Mouse (Mus musculus) fibroblast of lung, adult 2 months (primary cell): ENCODE results near the gene Rbm20.

Experiments used
- DNase-seq: peaks from one replicate; pipeline ENCODE4 v3.0.0-alpha.2; 2011; ENCODE audit warnings: low read depth

The Rbm20 gene

GRCm38 (mm10) chr19:53717364-53717763 is 40.3 kb downstream of the Rbm20 start:
- no peak for DNase-seq

- DNase-seq: no peak
These were observed 45.1 kb downstream of the Rbm20 start for GRCm38 (mm10) chr19:53722186-53722585.

DNA sequence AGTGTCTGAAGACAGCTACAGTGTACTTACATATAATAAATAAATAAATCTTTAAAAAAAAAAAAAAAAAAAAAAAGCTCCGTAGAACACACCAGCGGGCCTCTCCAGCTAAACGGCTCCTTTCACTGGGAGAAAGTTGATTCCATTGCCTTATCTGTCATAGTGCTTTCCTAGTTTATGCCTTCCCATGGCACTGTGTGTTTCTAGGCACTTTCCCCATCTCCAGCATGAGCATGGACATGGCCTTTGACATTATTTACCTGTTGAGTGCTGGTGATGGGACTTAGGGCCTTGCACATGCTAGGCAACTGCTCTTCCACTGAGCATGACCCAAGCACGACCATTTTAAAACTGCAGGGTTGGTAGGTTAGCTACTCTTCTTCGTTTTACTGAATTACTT is 46.9 kb downstream of the Rbm20 start:
- DNase-seq: no peak

DNA sequence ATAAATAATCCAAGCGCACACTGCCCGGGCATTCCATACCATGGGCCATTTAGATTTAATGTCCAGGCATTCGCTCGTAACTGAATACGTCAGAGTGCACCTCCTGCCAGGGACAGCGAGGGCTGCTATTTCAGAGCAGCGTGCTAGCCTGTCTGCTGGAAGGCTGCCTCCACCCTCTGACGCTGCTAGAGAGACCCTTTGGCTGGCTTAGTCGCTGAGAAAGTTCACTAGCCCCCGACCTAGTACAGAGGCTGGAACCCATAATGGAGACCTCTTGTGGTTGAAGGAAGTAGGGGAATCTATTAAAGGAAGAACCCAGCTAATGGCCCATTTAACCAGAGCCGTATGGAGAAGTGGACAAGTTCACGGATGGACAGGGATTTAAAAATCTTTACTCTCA is 49.2 kb downstream of the Rbm20 start:
- no peak for DNase-seq

- no peak for DNase-seq
These were observed 49.6 kb downstream of the Rbm20 start for GRCm38 (mm10) chr19:53726755-53727154.

GRCm38 (mm10) chr19:53727277-53727676 is 50.2 kb downstream of the Rbm20 start:
- no peak for DNase-seq

DNA sequence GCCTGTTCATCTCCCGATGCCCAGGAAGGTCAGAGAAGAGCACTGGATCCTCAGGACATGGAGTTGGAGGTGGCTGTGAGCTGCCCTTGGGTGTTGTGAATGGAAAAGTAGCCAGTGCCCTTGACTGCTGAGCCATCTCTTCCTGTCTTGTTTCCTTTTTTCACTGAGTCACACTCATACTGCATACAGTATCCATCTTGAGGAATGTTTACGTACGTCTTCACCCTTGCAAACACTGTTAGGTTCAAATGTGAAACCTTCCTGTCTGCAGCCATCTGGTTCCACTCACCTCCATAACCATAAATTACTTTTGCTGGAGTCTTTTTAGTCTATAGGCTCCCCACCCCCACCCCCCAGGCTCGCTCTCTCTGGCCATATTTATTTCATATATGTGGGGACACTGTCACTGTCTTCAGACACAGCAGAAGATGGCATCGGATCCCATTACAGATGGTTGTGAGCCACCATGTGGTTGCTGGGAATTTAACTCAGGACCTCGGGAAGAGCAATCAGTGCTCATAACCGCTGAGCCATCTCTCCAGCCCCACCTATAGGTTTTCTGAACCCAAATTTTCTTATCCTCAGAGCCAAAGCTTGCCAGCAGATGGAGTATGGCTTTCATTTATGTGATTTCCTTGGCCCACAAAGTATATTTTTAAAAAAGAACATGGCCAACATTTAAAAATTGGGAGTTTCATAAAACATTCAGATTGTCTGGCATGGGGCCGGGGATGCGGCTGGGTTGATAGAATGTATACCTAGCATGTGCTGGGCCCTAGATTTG is 51.0 kb downstream of the Rbm20 start:
- DNase-seq: no peak

DNA sequence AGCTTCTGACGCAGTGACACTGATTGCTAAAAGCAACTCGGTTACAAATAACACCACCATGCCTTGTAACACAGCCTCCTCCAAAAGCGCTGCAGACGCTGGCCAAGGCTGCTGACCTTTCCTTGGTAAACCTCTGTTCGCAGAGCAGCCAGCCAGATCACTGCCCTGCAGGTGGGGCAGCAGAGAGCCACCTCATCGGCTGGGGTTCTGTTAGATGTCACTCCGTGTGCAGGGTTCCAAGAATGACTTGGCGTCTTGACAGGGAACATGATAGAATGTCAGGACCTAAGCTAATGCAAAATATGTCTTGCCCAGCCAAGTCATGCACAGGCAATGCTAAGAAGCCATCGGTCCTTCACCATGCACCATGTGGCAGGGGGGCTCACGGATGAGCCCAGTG is 52.8 kb downstream of the Rbm20 start:
- no peak for DNase-seq

- peak; percentile 94 for DNase-seq
These were observed 54.7 kb downstream of the Rbm20 start for GRCm38 (mm10) chr19:53731761-53732201.

- DNase-seq: no peak
These were observed 57.7 kb downstream of the Rbm20 start for GRCm38 (mm10) chr19:53734845-53735244.

GRCm38 (mm10) chr19:53738701-53739131 is 61.6 kb downstream of the Rbm20 start:
- no peak for DNase-seq

DNA sequence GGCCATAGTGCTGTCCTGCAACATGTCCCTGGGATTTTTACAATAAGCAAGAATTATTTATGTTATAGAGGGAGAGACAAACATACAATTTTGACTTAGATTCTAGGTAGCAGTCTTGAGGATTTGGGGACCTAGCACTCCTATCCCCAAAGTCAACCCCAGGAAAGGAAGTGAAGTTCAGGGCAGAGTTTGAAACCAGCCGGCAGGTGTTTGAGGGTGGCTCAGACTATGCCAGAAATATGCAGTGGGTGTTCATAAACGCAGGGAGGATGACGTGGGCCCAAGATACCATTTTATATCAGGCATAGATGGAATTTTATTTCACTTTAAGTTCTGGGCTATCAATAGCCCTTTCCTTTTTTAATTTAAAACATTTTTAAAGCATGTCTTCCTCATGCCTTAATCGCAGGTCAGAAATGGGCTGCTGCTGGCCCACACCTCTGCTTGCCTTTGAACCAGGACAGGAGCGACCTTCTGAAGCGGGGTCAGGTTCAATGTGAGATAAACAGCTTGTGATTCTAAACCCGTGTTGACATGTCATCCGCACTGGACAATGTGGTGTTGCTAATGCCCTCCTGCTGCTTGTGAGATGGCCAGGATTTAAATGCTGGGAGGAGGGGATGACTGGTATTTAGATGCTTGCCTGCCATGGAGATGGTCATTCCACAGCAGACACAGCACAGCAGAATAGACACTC is 62.6 kb downstream of the Rbm20 start:
- DNase-seq: no peak

DNA sequence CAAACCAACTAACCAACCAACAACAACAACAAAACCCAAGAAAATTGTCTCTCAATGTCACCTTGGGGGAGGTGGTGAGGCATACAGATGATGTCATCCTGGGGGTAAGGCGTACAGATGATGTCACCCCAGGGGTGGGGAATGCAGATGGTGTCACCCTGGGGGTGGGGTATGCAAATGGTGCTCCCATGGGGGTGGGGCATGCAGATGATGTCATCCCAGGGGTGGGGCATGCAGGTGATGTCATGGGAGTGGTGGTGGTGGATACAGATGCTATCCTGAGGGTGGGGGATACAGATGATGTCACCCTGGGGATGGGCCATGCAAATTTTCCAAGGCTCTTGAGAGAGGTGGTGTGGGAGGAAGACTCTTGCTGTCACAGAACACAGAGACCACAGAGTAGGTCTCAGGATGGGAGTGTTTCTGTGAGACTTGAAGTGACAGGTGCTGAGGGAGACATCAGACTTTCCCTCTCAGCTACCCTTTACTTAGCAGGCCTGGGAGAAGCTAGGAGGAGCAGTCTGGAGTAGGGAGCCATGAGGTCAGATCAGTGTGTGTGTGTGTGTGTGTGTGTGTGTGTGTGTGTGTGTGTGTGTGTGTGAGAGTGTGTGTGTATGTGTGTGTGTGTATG is 63.8 kb downstream of the Rbm20 start:
- no peak for DNase-seq

DNA sequence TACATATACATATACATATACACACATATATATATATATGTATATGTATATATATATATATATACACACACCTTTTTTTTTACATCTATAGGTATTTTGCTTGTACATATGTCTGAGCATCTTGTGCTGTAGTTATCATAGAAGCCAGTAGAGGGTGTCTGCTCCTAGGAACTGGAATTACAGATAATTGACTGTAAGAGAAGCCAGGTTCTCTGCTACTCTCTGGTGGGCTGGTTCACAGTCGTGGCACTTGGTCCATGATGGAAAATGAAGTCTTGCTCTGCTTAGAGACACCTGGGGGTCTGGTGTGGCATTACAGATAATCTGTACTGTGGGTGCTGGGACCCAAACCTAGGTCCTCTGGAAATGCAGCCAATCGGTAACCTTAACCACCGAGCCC is 64.8 kb downstream of the Rbm20 start:
- no peak for DNase-seq

GRCm38 (mm10) chr19:53745354-53745753 is 68.2 kb downstream of the Rbm20 start:
- no peak for DNase-seq

- no peak for DNase-seq
These were observed 69.0 kb downstream of the Rbm20 start for GRCm38 (mm10) chr19:53746116-53746515.

DNA sequence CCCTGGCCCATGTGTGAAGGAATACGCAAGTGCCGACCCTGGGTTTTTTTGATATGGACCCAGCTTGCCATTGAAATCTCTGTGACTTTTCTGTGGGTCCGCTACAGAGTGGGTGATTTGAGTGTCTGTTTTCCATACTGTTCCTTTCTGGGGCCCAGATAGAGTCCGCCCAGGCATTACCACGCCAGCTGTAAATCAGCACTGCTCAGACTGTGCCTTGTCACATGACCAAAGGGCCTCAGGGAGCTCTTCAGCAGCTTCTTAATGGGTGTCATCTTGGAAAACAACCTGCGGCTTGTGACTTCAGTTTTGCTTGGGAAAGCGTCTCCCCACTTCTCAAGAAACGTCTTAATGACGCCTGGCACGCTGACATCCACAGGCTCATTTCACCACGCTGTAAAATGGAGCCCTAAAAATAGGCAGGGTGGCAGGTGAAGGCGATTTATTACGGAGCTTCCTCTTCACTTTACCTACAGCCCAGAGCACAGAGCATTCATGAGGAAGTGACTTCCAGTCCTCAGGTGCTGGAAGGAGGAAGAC is 71.2 kb downstream of the Rbm20 start:
- DNase-seq: no peak

DNA sequence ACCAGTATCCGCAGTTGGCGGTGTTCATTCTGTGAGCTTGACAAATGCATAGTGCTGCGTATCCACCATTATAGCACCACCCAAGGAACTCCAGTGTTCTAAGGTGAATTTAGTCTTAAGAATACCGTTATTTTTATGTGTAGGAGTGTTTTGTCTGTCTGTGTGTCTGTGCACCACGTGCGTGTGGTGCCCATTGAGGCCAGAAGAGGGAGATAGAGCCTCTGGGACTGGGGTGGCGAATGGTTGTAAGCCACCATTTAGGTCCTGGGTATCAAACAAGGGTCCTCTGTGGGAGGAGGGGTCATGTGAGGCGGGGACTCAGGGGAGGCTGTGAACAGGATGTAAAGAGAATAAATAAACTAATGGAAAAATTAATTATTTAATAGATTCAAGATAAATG is 72.2 kb downstream of the Rbm20 start:
- no peak for DNase-seq

DNA sequence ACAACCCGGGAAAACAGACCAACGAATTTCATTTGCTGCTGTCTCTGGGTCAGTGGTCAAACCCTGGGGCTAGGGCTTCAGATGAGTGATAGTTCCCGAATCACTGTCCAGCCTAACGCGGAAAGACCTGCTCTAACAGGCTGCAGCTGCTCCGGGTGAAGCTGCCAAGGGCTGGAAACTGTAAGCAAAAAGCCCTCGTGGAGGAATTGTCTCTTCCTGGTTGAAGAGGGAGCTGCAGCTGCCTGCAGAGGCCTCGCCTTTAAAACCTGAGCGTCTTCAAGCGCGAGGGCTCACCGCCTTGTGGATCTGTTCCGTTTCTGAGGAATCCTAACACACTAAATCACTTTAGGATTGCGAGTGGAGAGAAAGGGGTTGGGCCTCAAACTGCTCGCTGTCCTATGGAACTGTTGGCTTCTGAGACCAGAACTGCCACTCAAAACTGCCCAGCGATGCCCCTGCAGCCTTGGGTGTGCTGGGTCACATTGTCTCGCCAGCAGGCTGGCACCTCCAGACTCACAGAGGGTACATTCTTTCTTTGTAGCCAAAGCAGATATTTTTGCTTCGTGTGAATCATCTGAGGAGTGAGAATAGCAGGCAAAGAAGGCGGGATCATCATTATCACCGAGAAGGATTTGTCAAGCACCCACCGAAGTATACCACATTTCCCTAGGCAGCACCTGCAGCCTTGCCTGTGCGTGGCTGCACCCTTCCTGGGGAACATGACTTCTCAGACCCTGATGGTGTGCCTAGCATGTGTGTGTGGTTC is 74.5 kb downstream of the Rbm20 start:
- DNase-seq: no peak

DNA sequence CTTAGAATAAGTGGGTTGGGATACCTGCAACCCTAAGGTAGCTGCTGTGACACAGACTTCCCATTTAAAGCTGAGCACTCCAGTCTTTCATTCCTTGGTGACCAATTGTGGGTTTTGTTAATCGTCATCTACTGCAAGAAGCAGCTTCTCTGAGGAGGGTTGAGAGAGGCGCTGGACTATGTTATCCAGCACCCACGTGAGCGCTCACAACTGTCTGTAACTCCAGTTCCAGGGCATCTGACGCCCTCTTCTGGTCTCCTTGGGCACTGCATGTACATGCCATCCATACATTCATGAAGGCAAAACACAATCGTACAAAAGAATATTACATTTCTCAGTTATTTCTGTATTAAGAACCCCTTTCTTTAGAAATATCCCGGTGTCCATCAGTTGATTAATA is 75.9 kb downstream of the Rbm20 start:
- DNase-seq: no peak

- DNase-seq: no peak
These were observed 77.3 kb downstream of the Rbm20 start for GRCm38 (mm10) chr19:53754421-53754830.

DNA sequence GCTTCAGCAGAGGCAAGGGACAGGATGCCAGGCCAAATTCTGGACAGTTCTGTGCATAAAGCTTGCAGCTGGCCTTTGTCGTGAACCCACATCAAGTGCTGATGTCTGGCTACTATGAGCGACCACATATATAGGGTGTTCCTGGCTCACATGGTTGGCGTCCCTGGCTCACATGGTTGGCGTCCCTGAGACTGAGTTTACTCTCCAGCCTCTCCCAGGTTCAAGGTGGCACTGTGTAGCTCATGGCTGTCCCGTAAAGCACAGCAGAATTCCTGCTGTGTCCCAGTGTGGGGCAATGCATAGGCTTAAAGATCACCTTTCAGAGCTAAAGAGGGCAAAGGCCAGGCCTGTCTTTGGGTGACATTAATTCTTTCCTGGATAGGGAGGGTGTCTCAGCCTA is 78.2 kb downstream of the Rbm20 start:
- no peak for DNase-seq
